Mouse (Mus musculus): ENCODE data around the gene Acsf3.

Acsf3 gene

DNA sequence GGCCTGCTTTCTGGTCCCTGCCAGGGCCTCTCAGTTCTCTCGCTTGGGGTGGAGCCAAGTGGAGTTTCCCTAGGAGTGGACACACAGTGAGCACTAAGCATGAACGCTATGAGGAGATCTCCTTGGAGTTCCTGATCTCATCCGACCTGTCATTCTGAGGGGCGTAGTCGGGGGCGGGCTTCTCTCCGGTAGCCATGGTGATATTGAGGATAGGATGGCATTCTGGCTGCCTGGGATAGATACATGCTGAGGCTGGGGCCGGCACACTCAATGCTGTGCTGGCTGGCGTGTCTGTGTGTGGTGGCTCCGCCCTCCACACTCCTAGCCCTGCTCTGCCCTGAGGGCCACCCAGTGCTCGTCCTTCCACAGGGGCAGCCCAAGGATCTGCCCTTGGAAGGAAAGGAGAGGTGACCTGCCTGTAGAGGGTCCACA is 78.1 kb downstream of the Acsf3 start:
- DNase-seq = no peak

DNA sequence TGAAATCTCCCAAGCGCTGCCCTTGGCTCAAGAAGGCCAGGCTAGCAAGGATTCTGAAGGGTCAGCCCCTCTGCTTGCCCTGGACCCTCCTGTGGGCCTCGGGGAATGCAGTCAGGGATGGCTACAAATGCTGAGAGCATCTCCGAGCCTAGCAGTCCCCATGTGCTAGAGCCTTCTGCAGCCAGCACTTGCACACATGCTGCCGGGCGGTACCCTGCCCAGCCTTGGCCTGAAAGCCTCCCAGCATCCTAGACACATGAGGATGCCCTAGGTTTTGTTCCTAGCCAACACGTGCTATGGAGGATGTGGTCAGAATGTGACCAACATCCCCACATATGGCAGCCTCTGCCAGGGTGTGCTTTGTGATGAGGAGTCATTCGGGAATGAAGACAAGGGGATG is 79.1 kb downstream of the Acsf3 start:
- DNase-seq = no peak

GRCm38 (mm10) chr8:122855123-122855522 is 79.8 kb downstream of the Acsf3 start:
- DNase-seq = no peak

DNA sequence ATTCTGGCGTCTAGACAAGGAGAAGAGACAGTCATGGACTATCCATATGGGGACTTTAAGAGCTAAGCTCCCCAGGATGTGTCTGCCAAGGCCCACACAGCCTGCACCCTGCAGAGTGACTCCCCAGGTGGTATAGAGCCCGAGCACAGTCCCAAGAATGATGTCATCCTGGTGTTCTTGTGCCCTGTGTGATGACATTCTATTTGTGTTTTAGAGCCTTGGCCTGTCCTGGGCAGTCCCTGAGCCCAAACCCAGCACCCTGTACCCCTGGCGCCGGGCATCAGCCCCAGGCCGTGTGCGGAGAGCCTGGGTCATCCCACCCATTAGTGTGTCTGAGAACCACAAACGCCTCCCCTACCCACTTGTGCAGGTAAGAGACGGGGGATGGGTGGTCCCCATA is 81.0 kb downstream of the Acsf3 start:
- no peak for DNase-seq

- DNase-seq = no peak
Measured at GRCm38 (mm10) chr8:122859843-122860242, 84.6 kb downstream of the Acsf3 start.

GRCm38 (mm10) chr8:122864719-122865129 is 89.4 kb downstream of the Acsf3 start:
- no peak for DNase-seq

DNA sequence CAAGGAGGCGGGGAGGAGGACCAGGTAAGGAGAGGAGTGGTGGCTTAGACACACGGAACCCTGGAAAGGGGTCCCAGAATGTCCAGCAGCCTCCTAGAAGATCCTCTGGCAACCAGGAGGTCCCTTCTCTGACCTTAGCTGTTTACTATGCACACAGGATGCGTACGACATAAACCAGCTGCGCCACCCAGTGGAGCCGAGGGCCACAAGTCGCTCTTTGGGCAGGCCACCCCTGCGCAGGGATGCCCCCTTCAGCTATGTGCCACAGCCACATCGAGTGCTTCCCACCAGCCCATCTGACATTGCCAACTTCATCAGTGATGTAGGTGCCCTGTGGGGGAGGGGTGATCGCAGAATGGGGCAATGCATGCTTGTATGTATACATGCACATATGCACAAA is 90.2 kb downstream of the Acsf3 start:
- DNase-seq = no peak

GRCm38 (mm10) chr8:122866231-122866630 is 90.9 kb downstream of the Acsf3 start:
- DNase-seq = no peak
